Mouse (Mus musculus) limb, embryonic 14.5 days (tissue): Measurements from ENCODE around the gene Bcl2. TPM values are rescaled to one million over a fixed set of nuclear protein-coding genes. Genes with fewer than 3 reads are reported as not detected.

Source experiments
- ATAC-seq: fragments of 200-750 bp; cut with Nextera tagmentation; 2 replicates; pipeline ENCODE4 v1.8.0; 2017; ENCODE audit warnings: low read depth, moderate number of reproducible peaks, moderate TSS enrichment; ENCODE audit not compliant: low FRiP score
- DNase-seq: peaks from one replicate; pipeline ENCODE4 v3.0.0-alpha.2; 2015; ENCODE audit warnings: low spot score
- H3K27ac ChIP-seq: fragments of 300-500 bp; sonication (generic); replicated peaks from 2 replicates; pipeline ENCODE4 v1.5.1; 2014; ENCODE audit warnings: low read depth, mild to moderate bottlenecking, low read length, moderate library complexity, mixed read lengths
- H3K27me3 ChIP-seq: fragments of 300-500 bp; sonication (generic); 2 replicates; pipeline ENCODE4 v1.6.1; 2014; ENCODE audit warnings: low read length, mixed read lengths; ENCODE audit not compliant: control insufficient read depth, insufficient read depth
- H3K36me3 ChIP-seq: fragments of 300-500 bp; sonication (generic); 2 replicates; pipeline ENCODE4 v1.6.1; 2014; ENCODE audit warnings: mild to moderate bottlenecking, low read length, moderate library complexity, mixed read lengths; ENCODE audit not compliant: control insufficient read depth, insufficient read depth
- H3K4me1 ChIP-seq: fragments of 300-500 bp; sonication (generic); 2 replicates; pipeline ENCODE4 v1.6.1; 2014; ENCODE audit warnings: antibody characterized with exemption, low read length, mixed read lengths; ENCODE audit not compliant: control insufficient read depth, insufficient read depth
- H3K4me2 ChIP-seq: fragments of 300-500 bp; sonication (generic); replicated peaks from 2 replicates; pipeline ENCODE4 v1.6.1; 2014; ENCODE audit warnings: low read depth, mild to moderate bottlenecking, low read length, moderate library complexity; ENCODE audit not compliant: severe bottlenecking
- H3K4me3 ChIP-seq: fragments of 300-500 bp; sonication (generic); replicated peaks from 2 replicates; pipeline ENCODE4 v1.5.1; 2014; ENCODE audit warnings: low read length
- H3K9ac ChIP-seq: fragments of 300-500 bp; sonication (generic); 2 replicates; pipeline ENCODE4 v1.6.1; 2014; ENCODE audit warnings: mild to moderate bottlenecking, low read depth, low read length, moderate library complexity; ENCODE audit not compliant: severe bottlenecking
- H3K9me3 ChIP-seq: fragments of 300-500 bp; sonication (generic); 2 replicates; pipeline ENCODE4 v1.6.1; 2016; ENCODE audit warnings: low read length; ENCODE audit not compliant: control insufficient read depth
- POLR2A ChIP-seq: fragments of 200-500 bp; IDR thresholded peaks from 2 replicates; pipeline ENCODE4 v1.8.0; 2012; ENCODE audit warnings: inconsistent platforms, mild to moderate bottlenecking, moderate library complexity, borderline replicate concordance; ENCODE audit not compliant: insufficient read depth, insufficient read length; ENCODE audit errors: extremely low read depth
- WGBS: fragments of 180-500 bp; shearing (Covaris S2); extraction: QIAGEN DNeasy Blood & Tissue Kit; methylation state at CpG from one replicate; pipeline ENCODE4 v1.1.7; 2014; 5-methylcytosine and 5-hydroxymethylcytosine counted together
- polyA plus RNA-seq, 2 experiments: library from polyadenylated mRNA; depleted of rRNA in 1 of 2; stranded (reverse) in 1 of 2; unstranded in 1 of 2; fragments of >200 nt; fragmentation: Nextera tagmentation in 1 of 2; extraction: Ambion mirVana in 1 of 2; gene quantifications; 2 replicates each; pipeline versions ENCODE4 v1.2.1 to v1.2.3; 2012 to 2014

The Bcl2 gene
- polyA plus RNA-seq, 2 experiments: 8.0 to 15.7 TPM

- Histone ChIP-seq H3K4me2 (no peak overlapping the region), H3K4me1 (0 out of 2 replicates have a peak, but pooled peaks cover 9% of the 10 kb centered on the region), H3K27me3 (no peaks in the 10 kb centered on the region), H3K27ac (no peak overlapping the region), H3K9ac (no peak overlapping the region), H3K36me3 (no peaks in the 10 kb centered on the region; the same call in 1 of the 2 replicates), H3K9me3 (no peaks in the 10 kb centered on the region), H3K4me3 (no peak overlapping the region)
- DNase-seq (no peak), ATAC-seq (no peak)
- TF ChIP-seq POLR2A: no peak
- WGBS: 71% methylated on average over 3 of the region's 3 CpGs
Observed at GRCm38 (mm10) chr1:106560105-106560504, 154.0 kb downstream of the Bcl2 start.

DNA sequence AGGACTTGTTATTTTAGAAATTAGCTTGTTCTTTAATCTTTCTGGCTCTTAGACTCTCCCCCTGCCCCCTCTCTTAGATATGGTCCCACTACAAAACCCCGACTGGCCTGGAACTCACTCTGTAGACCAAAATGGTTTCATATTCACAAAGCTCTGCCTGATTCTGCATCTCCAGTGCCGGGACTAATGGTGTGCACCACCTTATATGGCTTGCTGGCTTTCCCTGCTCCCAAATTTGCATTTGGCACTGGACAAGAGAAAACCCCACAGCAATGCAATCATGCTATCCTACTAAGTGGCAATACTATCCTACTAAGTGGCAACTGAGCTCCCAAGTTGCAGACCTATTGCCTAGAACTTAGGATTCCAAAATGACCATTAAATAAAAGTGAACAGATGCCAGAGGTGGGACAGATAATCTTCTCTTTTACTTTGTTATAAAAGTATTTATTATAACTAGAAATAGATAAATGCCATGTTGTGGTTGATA lies 154.9 kb downstream of the Bcl2 start:
- H3K27me3 ChIP-seq: no peaks in the 10 kb centered on the region
- no peaks in the 10 kb centered on the region for H3K9me3 ChIP-seq
- no peak for TF ChIP-seq POLR2A
- DNase-seq (no peak), ATAC-seq (no peak)
- H3K9ac ChIP-seq: no peak overlapping the region
- no peak overlapping the region for H3K4me3 ChIP-seq
- no peak overlapping the region for H3K4me2 ChIP-seq
- WGBS: 78% methylated on average over 2 of the region's 2 CpGs
- no peak overlapping the region for H3K27ac ChIP-seq
- peaks cover 9% of the 10 kb centered on the region; the same call in 1 of the 2 replicates for H3K4me1 ChIP-seq
- H3K36me3 ChIP-seq: no peaks in the 10 kb centered on the region; the same call in 1 of the 2 replicates

DNA sequence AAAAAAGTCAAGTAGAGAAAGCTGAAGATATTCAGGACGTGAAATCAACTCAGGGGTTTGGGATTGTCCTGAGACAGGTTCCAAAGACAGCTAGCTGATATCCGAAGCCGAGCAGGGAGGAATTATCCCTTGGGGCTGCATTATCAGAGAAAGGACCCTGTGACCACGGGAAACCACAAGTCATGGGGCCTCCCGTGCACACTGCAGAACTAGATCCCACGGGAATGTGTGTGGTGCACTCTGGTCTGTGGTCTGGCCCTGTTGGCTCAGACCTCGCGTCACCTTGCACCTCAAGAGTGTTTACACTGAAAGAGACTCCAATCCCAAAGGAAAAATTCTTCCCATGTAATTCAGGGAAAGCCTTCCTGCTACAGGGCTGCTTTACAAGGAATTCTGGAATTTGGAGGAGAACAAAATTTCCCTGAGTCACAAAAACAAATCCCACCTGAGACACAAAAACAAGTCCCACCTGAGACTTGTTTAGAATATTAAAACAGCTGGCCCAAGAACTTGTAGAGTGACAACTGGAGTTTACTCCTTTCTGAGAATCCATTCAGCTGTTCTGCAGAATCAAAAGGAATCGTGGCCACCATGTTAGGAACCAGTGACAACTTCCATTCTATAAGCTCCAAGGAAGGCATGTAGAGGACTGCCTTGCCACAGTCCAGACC lies 158.4 kb downstream of the Bcl2 start:
- no peaks in the 10 kb centered on the region; the same call in 1 of the 2 replicates for H3K36me3 ChIP-seq
- no peak overlapping the region for H3K27ac ChIP-seq
- H3K9me3 ChIP-seq: no peaks in the 10 kb centered on the region
- H3K4me3 ChIP-seq: no peak overlapping the region
- peak; percentile 26 for DNase-seq
- H3K4me1 ChIP-seq: peaks cover 29% of the 10 kb centered on the region
- ATAC-seq: no peak
- H3K27me3 ChIP-seq: no peaks in the 10 kb centered on the region
- WGBS: 60% methylated on average over 9 of the region's 9 CpGs
- no peak for TF ChIP-seq POLR2A
- H3K4me2 ChIP-seq: no peak overlapping the region
- H3K9ac ChIP-seq: no peak overlapping the region

DNA sequence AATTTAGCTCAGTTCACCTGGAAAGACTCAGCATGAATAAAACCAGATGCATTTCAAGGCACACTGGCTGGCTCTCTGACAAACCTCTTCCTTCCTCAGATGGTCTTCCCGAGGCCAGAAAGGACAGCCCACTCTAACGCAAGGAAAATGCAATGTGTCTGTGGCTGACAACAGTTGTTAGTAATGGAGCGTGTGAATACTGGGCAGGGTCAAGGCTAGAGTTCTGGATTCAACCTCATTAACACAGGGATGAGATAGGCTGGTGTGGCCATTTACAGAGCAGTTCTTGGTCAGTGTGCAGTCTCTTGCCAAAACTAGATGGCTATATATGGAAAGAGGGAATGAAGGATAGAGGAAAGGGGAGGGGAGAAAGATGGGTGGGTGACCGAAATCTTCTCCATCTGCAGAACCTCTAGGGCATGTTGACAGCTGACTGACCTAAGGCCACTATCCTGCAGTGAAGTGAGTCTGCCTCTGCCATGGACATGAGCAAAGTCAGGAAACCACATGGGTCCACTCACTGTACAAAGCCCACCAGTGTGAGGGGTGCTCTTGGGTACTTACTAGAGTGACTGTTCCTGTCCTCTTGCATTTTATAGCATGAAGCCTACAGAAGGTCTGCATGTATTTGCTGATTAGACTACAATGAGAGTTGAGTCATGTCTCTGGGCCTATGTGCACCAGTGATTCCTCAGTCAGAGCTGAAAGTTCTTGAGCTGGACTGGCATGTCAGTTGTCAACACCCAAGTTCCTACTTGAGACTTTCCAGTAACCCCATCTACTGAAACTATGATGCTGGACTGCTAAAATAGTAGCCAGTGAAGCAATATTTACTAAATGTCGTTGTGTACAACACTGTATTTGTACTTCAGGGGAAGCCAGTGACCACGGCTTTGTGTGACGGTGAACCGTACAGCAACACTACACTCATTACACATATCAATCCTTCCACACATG lies 159.9 kb downstream of the Bcl2 start:
- Histone ChIP-seq H3K27me3 (no peaks in the 10 kb centered on the region), H3K36me3 (no peaks in the 10 kb centered on the region), H3K4me2 (no peak overlapping the region), H3K4me1 (peaks cover 39% of the 10 kb centered on the region), H3K9me3 (no peaks in the 10 kb centered on the region), H3K9ac (no peak overlapping the region), H3K27ac (no peak overlapping the region), H3K4me3 (no peak overlapping the region)
- no peak for ATAC-seq
- no peak for TF ChIP-seq POLR2A
- peak; percentile 81 for DNase-seq
- WGBS: 74% methylated on average over 8 of the region's 8 CpGs

DNA sequence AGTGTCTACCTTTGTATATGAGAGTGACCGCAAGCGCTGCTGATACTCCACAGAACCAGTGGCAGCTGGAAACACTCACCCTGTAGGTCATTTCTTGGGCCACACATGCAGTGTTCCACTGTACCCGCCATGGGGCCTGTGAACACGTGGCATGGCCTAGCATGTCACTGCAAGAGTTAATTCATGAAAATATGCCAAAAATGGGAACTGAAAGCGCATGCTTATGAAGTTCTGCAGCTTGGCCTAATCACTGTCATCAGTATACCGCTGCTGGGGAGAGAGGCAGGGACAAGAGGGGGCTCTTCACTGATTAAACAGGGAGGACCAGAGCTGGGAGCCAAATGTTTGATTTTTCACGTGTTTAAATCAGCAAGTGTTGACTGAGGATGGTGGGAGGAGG lies 161.2 kb downstream of the Bcl2 start:
- H3K4me3 ChIP-seq: no peak overlapping the region
- no peak overlapping the region for H3K4me2 ChIP-seq
- TF ChIP-seq POLR2A: no peak
- no peaks in the 10 kb centered on the region for H3K27me3 ChIP-seq
- WGBS: 61% methylated on average over 7 of the region's 7 CpGs
- H3K9me3 ChIP-seq: no peaks in the 10 kb centered on the region
- peak; percentile 35 for DNase-seq
- ATAC-seq: no peak
- no peaks in the 10 kb centered on the region for H3K36me3 ChIP-seq
- H3K27ac ChIP-seq: no peak overlapping the region
- peaks cover 40% of the 10 kb centered on the region for H3K4me1 ChIP-seq
- no peak overlapping the region for H3K9ac ChIP-seq
